Mouse (Mus musculus) cortical plate, adult 2 months (tissue): ENCODE data around the gene Fam3c.

Experiments
- CTCF ChIP-seq: fragments of 200-500 bp; IDR thresholded peaks from 2 replicates; pipeline ENCODE4 v1.5.1; 2011; ENCODE audit warnings: mild to moderate bottlenecking, control low read depth, low read length; ENCODE audit not compliant: insufficient read depth; ENCODE audit errors: extremely low read depth
- POLR2A ChIP-seq: fragments of 200-500 bp; IDR thresholded peaks from 2 replicates; pipeline ENCODE4 v1.6.1; 2011; ENCODE audit warnings: mild to moderate bottlenecking, low read length, control low read depth; ENCODE audit not compliant: insufficient read depth; ENCODE audit errors: extremely low read depth

- TF ChIP-seq CTCF (no peak), POLR2A (no peak)
Observed at GRCm38 (mm10) chr6:22348130-22348529, 7.9 kb downstream of the Fam3c start.
